Mouse (Mus musculus): Measurements from ENCODE around the gene Epm2a. TPM values are rescaled to one million over a fixed set of nuclear protein-coding genes. Genes with fewer than 3 reads are reported as not detected.

The Epm2a gene
- polyA plus RNA-seq, 2 experiments from 2014 or later: not detected

GRCm38 (mm10) chr10:11429059-11429812 lies 86.0 kb downstream of the Epm2a start:
- no peak for ATAC-seq

GRCm38 (mm10) chr10:11436961-11437360 lies 93.8 kb downstream of the Epm2a start:
- ATAC-seq: no peak

- ATAC-seq: no peak
Observed at GRCm38 (mm10) chr10:11438461-11438860, 95.3 kb downstream of the Epm2a start.

- no peak for ATAC-seq
Observed at GRCm38 (mm10) chr10:11439342-11439741, 96.1 kb downstream of the Epm2a start.

GRCm38 (mm10) chr10:11449556-11450305 lies 106.5 kb downstream of the Epm2a start:
- peak; percentile 23 for ATAC-seq

GRCm38 (mm10) chr10:11452537-11452936 lies 109.3 kb downstream of the Epm2a start:
- no peak for ATAC-seq

GRCm38 (mm10) chr10:11457445-11457844 lies 114.2 kb downstream of the Epm2a start:
- no peak for ATAC-seq

- ATAC-seq: peak; percentile 78
Observed at GRCm38 (mm10) chr10:11491956-11492355, 148.8 kb downstream of the Epm2a start.

Other genes starting within 250 kb of the Epm2a start
- gene Shprh, start 194.0 kb upstream of the Epm2a start, polyA plus RNA-seq (2017; shearing (Covaris generic)): 10 to 100 TPM; 17.6 to 19.5 TPM
- gene Fbxo30, start 62.1 kb upstream of the Epm2a start, polyA plus RNA-seq (2017; shearing (Covaris generic)): 1 to 10 TPM; 1.1 to 1.5 TPM